Mouse (Mus musculus): ENCODE results near the gene Il12rb2. TPM values are rescaled to one million over a fixed set of nuclear protein-coding genes. Genes with fewer than 3 reads are reported as not detected.

Il12rb2 gene
- polyA plus RNA-seq, 1 experiment from 2014 or later = not detected

DNA sequence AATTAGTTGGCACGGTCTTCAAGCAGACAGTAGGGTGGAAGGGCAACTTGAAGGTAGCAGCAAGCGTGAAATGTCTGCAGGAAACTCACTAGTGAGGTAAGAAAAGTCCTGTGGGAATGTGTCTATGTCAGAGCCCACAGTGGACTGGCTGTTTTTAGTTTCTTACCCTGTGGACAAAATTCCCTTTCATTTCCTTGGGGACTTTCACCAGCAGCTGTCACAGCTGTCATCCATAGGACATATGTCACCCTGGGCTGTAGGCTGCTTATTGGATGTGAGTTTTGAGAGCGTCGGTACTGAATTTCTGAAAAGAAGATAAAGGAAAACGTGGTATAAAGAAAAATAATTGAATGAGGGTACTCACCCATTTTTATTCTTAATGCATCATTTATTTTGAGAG is 77.2 kb downstream of the Il12rb2 start:
- ChIA-PET POLR2A (no interaction called here), CTCF (no interaction called here)
- ATAC-seq (no peak), DNase-seq (ENCODE audit: low read depth, low spot score) (no peak)
- in situ Hi-C loops (cut with MboI; ENCODE audit: low pct_unique_long_range_greater_than_20kb) = loop anchor here (5.0 kb wide), 1 partner anchor 149 kb away; no protein-coding TSS in a partner anchor
- TF ChIP-seq CTCF (IDR thresholded peaks at IDR 0.05) = no peak
- H3K27me3 ChIP-seq = no peaks in the 10 kb centered on the region

DNA sequence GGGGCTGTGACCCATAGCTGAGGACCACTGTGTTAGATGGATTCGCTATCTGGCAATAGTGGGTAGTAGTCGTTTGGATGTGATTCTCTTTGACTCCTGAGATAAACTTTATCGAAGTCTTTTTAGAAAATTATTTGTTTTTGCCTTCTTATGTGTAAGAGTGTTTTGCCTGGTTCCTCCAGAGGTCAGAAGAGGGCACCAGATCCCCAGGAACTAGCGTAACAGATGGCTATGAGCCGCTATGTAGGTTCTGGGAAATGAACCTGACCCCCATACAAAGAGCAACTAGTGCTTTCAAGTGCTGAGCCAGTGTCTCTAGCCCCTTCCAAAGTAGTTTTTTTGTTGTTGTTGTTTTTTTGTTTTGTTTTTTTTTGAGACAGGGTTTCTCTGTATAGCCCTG is 79.9 kb downstream of the Il12rb2 start:
- DNase-seq (ENCODE audit: low read depth, low spot score) (no peak), ATAC-seq (no peak)
- ChIA-PET POLR2A (no interaction called here), CTCF (interaction anchor here (0.9 to 1.3 kb wide), 4 partner anchors 9 to 148 kb away, joined by 3 read pairs; no protein-coding TSS in a partner anchor)
- in situ Hi-C loops (cut with MboI; ENCODE audit: low pct_unique_long_range_greater_than_20kb) = loop anchor here (5.0 kb wide), 1 partner anchor 151 kb away; no protein-coding TSS in a partner anchor
- TF ChIP-seq CTCF (IDR thresholded peaks at IDR 0.05) = peak; percentile 64
- H3K27me3 ChIP-seq = no peaks in the 10 kb centered on the region

DNA sequence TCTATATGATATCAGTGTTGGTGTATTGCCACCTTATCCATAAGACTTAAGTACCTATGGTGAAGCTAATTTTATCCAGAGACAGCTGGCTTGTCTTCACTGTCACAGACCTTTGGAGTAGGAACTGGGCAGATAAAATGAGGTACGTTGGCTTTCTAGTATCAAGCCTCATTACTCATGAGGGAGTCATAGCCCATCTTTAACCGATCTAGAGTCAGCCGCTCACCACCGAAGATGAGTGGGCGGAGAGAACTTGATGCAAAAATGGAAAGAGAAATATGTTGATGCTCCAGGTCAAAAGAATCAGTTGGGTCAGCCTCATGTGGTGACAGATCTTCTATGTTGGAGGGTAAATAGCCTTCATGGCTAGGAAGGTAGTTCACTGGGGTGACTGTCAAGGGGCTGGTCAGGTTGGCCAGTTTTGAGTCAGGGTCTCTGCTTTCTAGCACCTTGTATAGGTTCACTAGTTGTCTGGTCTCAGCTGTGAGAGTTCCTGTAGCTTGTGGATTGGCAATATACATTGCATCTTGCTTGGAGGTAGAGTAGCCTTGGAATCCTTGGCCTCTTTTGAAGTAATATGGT is 83.9 kb downstream of the Il12rb2 start:
- TF ChIP-seq CTCF (IDR thresholded peaks at IDR 0.05) = no peak
- CTCF ChIA-PET = no interaction called here
- in situ Hi-C loops (cut with MboI; ENCODE audit: low pct_unique_long_range_greater_than_20kb) = no loop called here
- POLR2A ChIA-PET = no interaction called here
- no peaks in the 10 kb centered on the region for H3K27me3 ChIP-seq
- ATAC-seq = no peak
- DNase-seq (ENCODE audit: low read depth, low spot score) = no peak

DNA sequence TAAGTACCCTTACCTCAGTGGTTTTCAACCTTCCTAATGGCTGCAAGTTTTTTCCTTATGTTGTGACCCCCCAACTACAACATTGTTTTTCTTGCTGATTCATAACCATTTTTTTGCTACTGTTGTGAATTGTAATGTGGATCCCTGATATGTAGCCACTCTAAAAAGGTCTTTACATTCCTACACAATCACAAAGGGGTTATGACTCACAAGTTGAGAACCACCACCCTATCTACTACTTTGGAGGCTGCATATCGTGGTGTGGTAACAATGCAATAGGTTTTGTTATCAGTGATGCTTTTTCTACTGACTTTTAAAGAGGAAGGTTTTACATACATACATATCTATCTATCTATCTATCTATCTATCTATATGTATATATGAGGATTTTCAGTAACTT is 93.1 kb downstream of the Il12rb2 start:
- no peak for ATAC-seq

DNA sequence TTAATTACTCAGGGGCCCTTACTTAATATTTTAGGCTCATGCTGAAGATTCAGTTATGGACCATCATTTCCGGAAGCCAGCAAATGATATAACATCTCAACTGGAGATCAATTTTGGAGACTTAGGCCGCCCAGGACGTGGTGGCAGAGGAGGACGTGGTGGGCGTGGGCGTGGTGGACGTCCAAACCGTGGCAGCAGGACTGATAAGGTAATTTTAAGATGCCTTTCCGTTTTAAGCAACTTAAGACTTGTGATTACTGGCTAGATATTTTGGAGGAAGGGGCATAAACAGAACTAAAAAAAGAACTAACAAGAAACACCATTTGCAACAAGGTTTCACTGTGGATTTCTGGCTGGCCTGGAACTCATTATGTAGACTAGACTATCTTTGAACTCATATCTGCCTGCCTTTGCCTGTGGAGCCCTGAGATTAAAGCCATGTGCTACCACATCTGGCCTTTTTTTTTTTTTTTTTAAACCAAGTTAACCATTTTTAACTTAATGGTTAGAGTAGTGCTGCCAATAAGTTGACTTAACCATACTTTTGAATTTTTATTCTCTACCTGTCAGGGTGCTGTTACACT is 94.3 kb downstream of the Il12rb2 start:
- ChIA-PET POLR2A (no interaction called here), CTCF (no interaction called here)
- DNase-seq (ENCODE audit: low read depth, low spot score) (no peak), ATAC-seq (no peak)
- no peaks in the 10 kb centered on the region for H3K27me3 ChIP-seq
- in situ Hi-C loops (cut with MboI; ENCODE audit: low pct_unique_long_range_greater_than_20kb) = no loop called here
- no peak for TF ChIP-seq CTCF (IDR thresholded peaks at IDR 0.05)

More for the DNA sequence above, 93.1 kb downstream of the Il12rb2 start:
- no peaks in the 10 kb centered on the region for H3K27me3 ChIP-seq
- ChIA-PET CTCF (no interaction called here), POLR2A (no interaction called here)
- in situ Hi-C loops (cut with MboI; ENCODE audit: low pct_unique_long_range_greater_than_20kb) = no loop called here
- no peak for DNase-seq (ENCODE audit: low read depth, low spot score)
- no peak for TF ChIP-seq CTCF (IDR thresholded peaks at IDR 0.05)

DNA sequence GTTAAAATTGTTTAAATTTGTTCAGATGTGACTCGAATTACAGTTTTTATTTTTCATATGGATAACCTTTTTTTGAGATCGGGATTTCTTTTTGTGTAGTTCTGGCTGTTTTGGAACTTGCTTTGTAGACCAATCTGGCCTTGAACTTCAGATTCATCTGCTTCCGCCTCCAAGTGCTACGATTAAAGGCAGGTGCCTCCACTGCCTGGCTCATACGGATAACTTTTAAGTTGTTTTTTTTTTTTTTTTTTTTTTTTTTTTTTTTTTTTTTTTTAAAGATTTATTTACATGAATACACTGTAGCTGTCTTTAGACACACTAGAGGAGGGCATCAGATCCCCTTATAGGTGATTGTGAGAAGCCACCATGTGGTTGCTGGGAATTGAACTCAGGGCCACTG is 98.0 kb downstream of the Il12rb2 start:
- H3K27me3 ChIP-seq = no peaks in the 10 kb centered on the region

DNA sequence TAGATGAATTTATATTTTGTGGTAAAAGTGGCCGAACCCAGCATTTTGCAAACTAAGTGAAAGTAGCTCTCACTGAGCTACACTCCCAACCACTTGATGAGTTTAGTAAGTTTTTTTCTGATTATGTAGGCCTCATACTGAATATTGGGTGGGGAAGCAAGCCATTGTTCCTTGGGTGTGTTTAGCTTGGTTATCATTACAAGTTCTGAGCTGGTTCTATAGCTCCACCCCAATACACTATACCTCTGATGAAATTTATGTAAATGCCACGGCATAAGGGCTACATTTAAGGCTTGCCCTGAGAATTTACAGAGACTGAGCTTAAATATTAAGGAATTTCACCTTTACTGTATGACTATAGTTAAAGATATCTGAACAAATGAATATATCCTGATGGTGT is 106.5 kb downstream of the Il12rb2 start:
- ChIA-PET CTCF (interaction anchor here (0.9 to 1.5 kb wide), 3 partner anchors 15 to 307 kb away, joined by 3 to 4 read pairs (median 3); no protein-coding TSS in a partner anchor), POLR2A (no interaction called here)
- DNase-seq (ENCODE audit: low read depth, low spot score) (no peak), ATAC-seq (no peak)
- H3K27me3 ChIP-seq = no peaks in the 10 kb centered on the region
- TF ChIP-seq CTCF (IDR thresholded peaks at IDR 0.05) = no peak
- in situ Hi-C loops (cut with MboI; ENCODE audit: low pct_unique_long_range_greater_than_20kb) = no loop called here

More for the DNA sequence above, 98.0 kb downstream of the Il12rb2 start:
- DNase-seq (ENCODE audit: low read depth, low spot score) = no peak
- POLR2A ChIA-PET = no interaction called here
- CTCF ChIA-PET = interaction anchor here (0.7 to 0.8 kb wide), 2 partner anchors 10 to 18 kb away, joined by 3 read pairs; no protein-coding TSS in a partner anchor
- no peak for TF ChIP-seq CTCF (IDR thresholded peaks at IDR 0.05)
- ATAC-seq = no peak
- in situ Hi-C loops (cut with MboI; ENCODE audit: low pct_unique_long_range_greater_than_20kb) = no loop called here

DNA sequence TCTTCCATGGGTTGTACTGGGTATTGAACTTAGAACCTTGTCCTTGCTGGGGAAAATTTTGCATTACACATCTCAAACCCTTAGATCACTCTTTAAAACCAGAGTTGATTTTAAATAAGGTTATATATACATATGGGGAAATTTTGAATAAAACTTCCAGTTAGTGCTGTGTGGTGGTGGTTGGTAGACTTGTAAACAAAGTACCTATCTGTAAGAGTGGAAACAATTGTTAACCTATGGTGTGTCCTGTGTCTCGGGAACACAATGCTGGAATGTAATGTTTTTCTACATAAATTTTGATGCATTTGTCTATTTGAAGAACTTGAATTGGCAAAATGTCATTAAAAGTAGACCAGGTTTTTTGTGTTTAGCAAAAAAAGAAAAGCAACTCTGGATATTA is 107.0 kb downstream of the Il12rb2 start:
- ATAC-seq = no peak
- ChIA-PET CTCF (interaction anchor here (0.9 to 1.5 kb wide), 3 partner anchors 14 to 307 kb away, joined by 3 to 4 read pairs (median 3); no protein-coding TSS in a partner anchor), POLR2A (no interaction called here)
- no peak for DNase-seq (ENCODE audit: low read depth, low spot score)
- in situ Hi-C loops (cut with MboI; ENCODE audit: low pct_unique_long_range_greater_than_20kb) = no loop called here
- no peaks in the 10 kb centered on the region for H3K27me3 ChIP-seq
- no peak for TF ChIP-seq CTCF (IDR thresholded peaks at IDR 0.05)

DNA sequence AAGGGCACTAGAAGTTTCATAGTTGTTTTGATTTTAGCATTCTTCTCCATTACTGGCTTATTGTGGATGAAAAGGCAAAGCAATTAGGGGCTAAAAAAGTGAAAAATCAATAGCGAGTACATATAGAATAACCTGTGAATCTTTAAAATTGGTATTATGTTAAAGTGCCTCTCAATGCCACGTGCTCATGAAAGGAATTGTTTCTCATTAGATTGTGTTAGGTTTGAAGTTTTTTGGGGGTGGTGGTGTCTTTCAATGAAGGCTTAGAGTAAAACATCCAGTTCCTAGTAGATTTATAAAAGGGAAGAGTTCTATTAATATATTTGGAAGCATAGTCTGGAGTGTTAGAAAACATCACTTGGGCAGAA is 107.8 kb downstream of the Il12rb2 start:
- ChIA-PET CTCF (no interaction called here), POLR2A (no interaction called here)
- ATAC-seq (no peak), DNase-seq (ENCODE audit: low read depth, low spot score) (no peak)
- in situ Hi-C loops (cut with MboI; ENCODE audit: low pct_unique_long_range_greater_than_20kb) = no loop called here
- no peak for TF ChIP-seq CTCF (IDR thresholded peaks at IDR 0.05)
- no peaks in the 10 kb centered on the region for H3K27me3 ChIP-seq

DNA sequence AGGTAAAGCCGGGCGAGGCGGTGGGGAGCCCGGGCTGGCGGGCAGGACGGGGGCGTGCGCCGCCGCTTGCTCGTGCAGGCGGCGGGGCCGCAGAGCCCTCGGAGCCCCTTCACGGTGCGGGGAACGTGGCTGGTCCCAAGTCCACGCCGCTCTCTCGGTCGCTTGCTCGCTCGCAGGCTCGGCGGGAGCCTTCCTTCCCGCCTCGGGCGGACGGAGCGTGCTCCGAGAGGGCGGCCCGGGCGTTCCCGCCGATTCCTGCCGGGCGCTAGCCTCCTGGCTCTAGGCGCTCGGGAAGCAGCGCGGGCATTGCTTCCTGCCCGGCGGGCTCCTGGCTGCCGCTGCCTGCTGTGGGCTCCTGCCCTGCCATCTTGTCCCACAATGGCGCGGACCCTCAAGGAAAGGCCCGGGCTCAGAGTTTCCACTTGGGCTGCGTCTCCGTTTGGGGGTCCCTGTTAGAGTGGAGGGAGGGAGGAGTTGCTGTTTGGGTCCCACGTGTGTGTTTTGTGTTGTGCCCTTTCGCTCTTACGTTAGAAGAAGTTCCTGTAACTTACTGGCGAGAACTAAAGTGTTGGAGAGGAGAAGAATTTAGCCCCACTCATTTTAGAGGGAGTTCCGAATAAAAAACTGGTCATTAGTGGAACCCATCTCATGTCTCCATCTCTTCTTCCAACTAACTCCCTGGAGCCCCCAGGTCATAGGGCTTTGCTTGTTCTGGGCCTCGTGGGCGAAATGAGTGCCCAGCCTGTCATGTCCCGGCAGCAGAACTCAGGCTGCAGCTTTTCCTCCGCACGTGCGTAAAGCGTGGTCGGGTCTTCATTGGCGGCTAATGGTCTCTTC is 108.4 kb downstream of the Il12rb2 start:
- in situ Hi-C loops (cut with MboI; ENCODE audit: low pct_unique_long_range_greater_than_20kb) = no loop called here
- H3K27me3 ChIP-seq = no peaks in the 10 kb centered on the region
- ATAC-seq (peak; percentile 8), DNase-seq (ENCODE audit: low read depth, low spot score) (no peak)
- TF ChIP-seq CTCF (IDR thresholded peaks at IDR 0.05) = no peak
- ChIA-PET CTCF (no interaction called here), POLR2A (interaction anchor here (0.5 kb wide), 1 partner anchor 88 kb away, joined by 3 read pairs; no protein-coding TSS in a partner anchor)

Data from Patski (cell line).